In genomic region chr9:75645405-75645804, GRCm38 (mm10) we compare ENCODE assay signal across 15 mouse cellular contexts. TPM values are rescaled to one million over a fixed set of nuclear protein-coding genes. Genes with fewer than 3 reads are reported as not detected.
DNase-seq lines count a peak whose midpoint lies in the region; ATAC-seq lines count a peak whose summit lies in the region.
"Had no signal": no experiment of that assay in that cellular context is flagged by ENCODE, and none has a peak within 500 bp of the region (broad histone marks: within the 10 kb centered on the region; RNA-seq: fewer than 3 reads in every experiment).

No protein-coding gene starts in this region.

- no peaks in the 10 kb centered on the region for H3K27me3 ChIP-seq in heart, embryonic 16.5 days (ENCODE audit: control insufficient read depth, insufficient read depth, low read length)
- H3K27me3 ChIP-seq in heart, embryonic 12.5 days (replicated peaks), result no peaks in the 10 kb centered on the region
- no peaks in the 10 kb centered on the region for H3K27me3 ChIP-seq in intestine, embryonic 16.5 days (replicated peaks; ENCODE audit: control insufficient read depth, insufficient read depth, low read length)
- H3K27me3 ChIP-seq in hindbrain, embryonic 16.5 days (replicated peaks; ENCODE audit: control insufficient read depth, insufficient read depth, low read length), result no peaks in the 10 kb centered on the region
- H3K27me3 ChIP-seq: embryonic facial prominence, embryonic 13.5 days; forebrain, embryonic 13.5 days; limb, embryonic 15.5 days; stomach, embryonic 15.5 days had no signal

- no peak overlapping the region for H3K4me2 ChIP-seq in heart, embryonic 16.5 days (ENCODE audit: low read depth, low read length)
- H3K4me2 ChIP-seq in heart, embryonic 12.5 days, result no peak overlapping the region
- H3K4me2 ChIP-seq in intestine, embryonic 16.5 days (ENCODE audit: low read depth, low read length), result no peak overlapping the region
- no peak overlapping the region for H3K4me2 ChIP-seq in hindbrain, embryonic 16.5 days (ENCODE audit: low read length)
- H3K4me2 ChIP-seq: embryonic facial prominence, embryonic 13.5 days; forebrain, embryonic 13.5 days; hindbrain, embryonic 14.5 days; limb, embryonic 15.5 days; stomach, embryonic 15.5 days had no signal

- DNase-seq in T-cell, adult 2 months (ENCODE audit: low spot score), result peak; percentile 23
- DNase-seq in thymus, postnatal 0 days (ENCODE audit: low spot score), result peak; percentile 93
- DNase-seq in lung, postnatal 36 days, result no peak
- no peak for DNase-seq in retina, postnatal 1 day
- DNase-seq: cerebellum, adult 18-20 months; kidney, postnatal 4 days had no signal

- H3K36me3 ChIP-seq in heart, embryonic 16.5 days (ENCODE audit: control insufficient read depth, insufficient read depth), result no peaks in the 10 kb centered on the region
- no peaks in the 10 kb centered on the region for H3K36me3 ChIP-seq in heart, embryonic 12.5 days
- H3K36me3 ChIP-seq in intestine, embryonic 16.5 days (ENCODE audit: control insufficient read depth, insufficient read depth, low read length), result no peaks in the 10 kb centered on the region
- peaks cover 31% of the 10 kb centered on the region for H3K36me3 ChIP-seq in hindbrain, embryonic 16.5 days (ENCODE audit: control insufficient read depth, insufficient read depth, low read length)
- H3K36me3 ChIP-seq: stomach, embryonic 15.5 days had no signal

- ATAC-seq in heart, embryonic 16.5 days (replicated peaks; ENCODE audit: extremely low read depth, insufficient read depth, low FRiP score), result 0 out of 2 replicates have a peak, but pooled peaks have one; percentile 23
- no peak for ATAC-seq in heart, embryonic 12.5 days (ENCODE audit: insufficient number of reproducible peaks, low FRiP score)
- peak; percentile 65; the same call in 1 of the 2 replicates for ATAC-seq in intestine, embryonic 16.5 days
- no peak for ATAC-seq in hindbrain, embryonic 16.5 days
- ATAC-seq: forebrain, embryonic 13.5 days had no signal

- no peak overlapping the region for H3K4me3 ChIP-seq in heart, embryonic 16.5 days (ENCODE audit: low read length)
- H3K4me3 ChIP-seq in heart, embryonic 12.5 days, result no peak overlapping the region
- H3K4me3 ChIP-seq in intestine, embryonic 16.5 days (ENCODE audit: low read length), result no peak overlapping the region
- no peak overlapping the region for H3K4me3 ChIP-seq in hindbrain, embryonic 16.5 days (ENCODE audit: low read length)
- H3K4me3 ChIP-seq: embryonic facial prominence, embryonic 13.5 days; forebrain, embryonic 13.5 days; limb, embryonic 15.5 days; stomach, embryonic 15.5 days had no signal

- peaks cover 4% of the 10 kb centered on the region for H3K9me3 ChIP-seq in heart, embryonic 16.5 days (replicated peaks; ENCODE audit: control insufficient read depth, low read length)
- peaks cover 17% of the 10 kb centered on the region; the same call in 1 of the 2 replicates for H3K9me3 ChIP-seq in heart, embryonic 12.5 days (replicated peaks)
- no peaks in the 10 kb centered on the region for H3K9me3 ChIP-seq in intestine, embryonic 16.5 days (ENCODE audit: control insufficient read depth, low read length)
- H3K9me3 ChIP-seq in hindbrain, embryonic 16.5 days (ENCODE audit: control insufficient read depth, low read length), result no peaks in the 10 kb centered on the region
- H3K9me3 ChIP-seq: forebrain, embryonic 13.5 days; limb, embryonic 15.5 days; stomach, embryonic 15.5 days had no signal

- WGBS in heart, embryonic 16.5 days, result 52% methylated on average over 3 of the region's 3 CpGs
- 41% methylated on average over 3 of the region's 3 CpGs for WGBS in heart, embryonic 12.5 days
- 24% methylated on average over 3 of the region's 3 CpGs for WGBS in intestine, embryonic 16.5 days
- 65% methylated on average over 3 of the region's 3 CpGs for WGBS in hindbrain, embryonic 16.5 days

- no peaks in the 10 kb centered on the region for H3K4me1 ChIP-seq in heart, embryonic 16.5 days (ENCODE audit: control insufficient read depth, insufficient read depth, low read length)
- 0 out of 2 replicates have a peak, but pooled peaks cover 4% of the 10 kb centered on the region for H3K4me1 ChIP-seq in heart, embryonic 12.5 days (replicated peaks)
- H3K4me1 ChIP-seq in intestine, embryonic 16.5 days (ENCODE audit: control insufficient read depth, insufficient read depth, low read length), result peaks cover 4% of the 10 kb centered on the region; the same call in 1 of the 2 replicates
- no peaks in the 10 kb centered on the region for H3K4me1 ChIP-seq in hindbrain, embryonic 16.5 days (ENCODE audit: control insufficient read depth, insufficient read depth, low read depth, low read length)
- H3K4me1 ChIP-seq: forebrain, embryonic 13.5 days; limb, embryonic 15.5 days; stomach, embryonic 15.5 days had no signal

- no peak overlapping the region for H3K27ac ChIP-seq in heart, embryonic 16.5 days (ENCODE audit: low read length)
- H3K27ac ChIP-seq in heart, embryonic 12.5 days (ENCODE audit: poor library complexity, severe bottlenecking), result no peak overlapping the region
- no peak overlapping the region for H3K27ac ChIP-seq in intestine, embryonic 16.5 days (ENCODE audit: low read length)
- no peak overlapping the region for H3K27ac ChIP-seq in hindbrain, embryonic 16.5 days (ENCODE audit: low read depth, low read length)
- H3K27ac ChIP-seq: embryonic facial prominence, embryonic 13.5 days; forebrain, embryonic 13.5 days; hindbrain, embryonic 14.5 days; limb, embryonic 15.5 days; stomach, embryonic 15.5 days had no signal

- no peak overlapping the region for H3K9ac ChIP-seq in heart, embryonic 16.5 days (ENCODE audit: low read length)
- H3K9ac ChIP-seq in heart, embryonic 12.5 days, result no peak overlapping the region
- H3K9ac ChIP-seq in intestine, embryonic 16.5 days (ENCODE audit: low read depth, low read length), result no peak overlapping the region
- no peak overlapping the region for H3K9ac ChIP-seq in hindbrain, embryonic 16.5 days (ENCODE audit: low read depth, low read length)
- H3K9ac ChIP-seq: embryonic facial prominence, embryonic 13.5 days; forebrain, embryonic 13.5 days; hindbrain, embryonic 14.5 days; limb, embryonic 15.5 days; stomach, embryonic 15.5 days had no signal

RNA-seq across cellular contexts. Expression of gene Lysmd2, which starts 19.9 kb away (rescaled TPM):
- 18.7 and 20.8 TPM in 2 replicates for polyA plus RNA-seq in heart, embryonic 16.5 days (2015; fragmentation: Nextera tagmentation; extraction: Ambion mirVana)
- polyA plus RNA-seq in heart, embryonic 12.5 days (2016; fragmentation: Nextera tagmentation; extraction: Ambion mirVana), result 17.8 and 18.8 TPM in 2 replicates
- 15.9 and 18.7 TPM in 2 replicates for polyA plus RNA-seq in intestine, embryonic 16.5 days (2015; fragmentation: Nextera tagmentation; extraction: Ambion mirVana)
- polyA plus RNA-seq in thymus, postnatal 0 days (2015; fragmentation: Nextera tagmentation; extraction: Ambion mirVana), result 16.7 and 19.9 TPM in 2 replicates
- 34.9 and 36.3 TPM in 2 replicates for polyA plus RNA-seq in hindbrain, embryonic 16.5 days (2015; fragmentation: Nextera tagmentation; extraction: Ambion mirVana)

RNA-seq across cellular contexts. Expression of gene Tmod2, which starts 34.3 kb away (rescaled TPM):
- 5.8 TPM in 2 replicates for polyA plus RNA-seq in heart, embryonic 16.5 days (2015; fragmentation: Nextera tagmentation; extraction: Ambion mirVana)
- polyA plus RNA-seq in heart, embryonic 12.5 days (2016; fragmentation: Nextera tagmentation; extraction: Ambion mirVana), result 4.9 and 5.0 TPM in 2 replicates
- 10.7 and 16.2 TPM in 2 replicates for polyA plus RNA-seq in intestine, embryonic 16.5 days (2015; fragmentation: Nextera tagmentation; extraction: Ambion mirVana)
- polyA plus RNA-seq in thymus, postnatal 0 days (2015; fragmentation: Nextera tagmentation; extraction: Ambion mirVana), result 2.2 and 2.4 TPM in 2 replicates
- 291 and 339 TPM in 2 replicates for polyA plus RNA-seq in hindbrain, embryonic 16.5 days (2015; fragmentation: Nextera tagmentation; extraction: Ambion mirVana)

RNA-seq across cellular contexts. Expression of gene Scg3, which starts 38.5 kb away (rescaled TPM):
- 0.07 and 0.41 TPM in 2 replicates for polyA plus RNA-seq in heart, embryonic 16.5 days (2015; fragmentation: Nextera tagmentation; extraction: Ambion mirVana)
- 0.17 and 0.64 TPM in 2 replicates for polyA plus RNA-seq in heart, embryonic 12.5 days (2016; fragmentation: Nextera tagmentation; extraction: Ambion mirVana)
- 8.2 and 8.5 TPM in 2 replicates for polyA plus RNA-seq in intestine, embryonic 16.5 days (2015; fragmentation: Nextera tagmentation; extraction: Ambion mirVana)
- polyA plus RNA-seq in thymus, postnatal 0 days (2015; fragmentation: Nextera tagmentation; extraction: Ambion mirVana), result 0.27 and 0.30 TPM in 2 replicates
- 123 and 125 TPM in 2 replicates for polyA plus RNA-seq in hindbrain, embryonic 16.5 days (2015; fragmentation: Nextera tagmentation; extraction: Ambion mirVana)

Comparison
In these comparisons a context has a peak if more than half of its experiments do, and no peak if none do; other contexts are left out.
1. ATAC-seq: peak in heart, embryonic 16.5 days (single experiment) and intestine, embryonic 16.5 days (single experiment); none in heart, embryonic 12.5 days (single experiment) and hindbrain, embryonic 16.5 days (single experiment).
2. DNase-seq: peak in T-cell, adult 2 months (single experiment) and thymus, postnatal 0 days (single experiment); none in lung, postnatal 36 days (single experiment) and retina, postnatal 1 day (single experiment).
3. RNA of gene Tmod2, which starts 34.3 kb away (polyA plus RNA-seq): 291 to 339 TPM in hindbrain, embryonic 16.5 days; 10.7 to 16.2 TPM in intestine, embryonic 16.5 days, 5.8 TPM in heart, embryonic 16.5 days, 4.9 to 5.0 TPM in heart, embryonic 12.5 days and 2.2 to 2.4 TPM in thymus, postnatal 0 days; every median in the first group is over 10 times any median in the second.
4. RNA of gene Scg3, which starts 38.5 kb away (polyA plus RNA-seq): 123 to 125 TPM in hindbrain, embryonic 16.5 days; 8.2 to 8.5 TPM in intestine, embryonic 16.5 days, 0.17 to 0.64 TPM in heart, embryonic 12.5 days, 0.07 to 0.41 TPM in heart, embryonic 16.5 days and 0.27 to 0.30 TPM in thymus, postnatal 0 days; every median in the first group is over 10 times any median in the second.